Mouse (Mus musculus): ENCODE data around the gene Fam118b.

Fam118b gene

DNA sequence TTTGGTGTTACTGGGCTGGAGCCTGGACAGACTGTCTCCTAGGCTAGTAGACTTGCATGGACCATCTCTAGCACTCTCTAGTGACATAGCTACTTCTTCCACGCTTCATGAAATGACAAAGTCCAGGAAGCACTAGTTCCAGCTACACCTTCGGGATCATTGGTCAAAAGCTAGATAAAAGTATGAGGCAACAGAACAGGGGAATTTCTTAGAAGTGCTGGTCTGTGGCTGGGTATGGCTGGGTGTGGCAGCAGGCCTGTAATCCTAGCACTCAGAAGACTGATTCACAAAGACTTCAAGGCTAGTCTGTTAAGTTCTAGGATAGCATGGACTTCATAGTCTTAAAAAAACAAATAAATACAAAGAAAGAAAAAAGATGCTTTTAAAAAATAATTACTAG is 4.2 kb downstream of the Fam118b start:
- DNase-seq (ENCODE audit: low spot score) = no peak

DNA sequence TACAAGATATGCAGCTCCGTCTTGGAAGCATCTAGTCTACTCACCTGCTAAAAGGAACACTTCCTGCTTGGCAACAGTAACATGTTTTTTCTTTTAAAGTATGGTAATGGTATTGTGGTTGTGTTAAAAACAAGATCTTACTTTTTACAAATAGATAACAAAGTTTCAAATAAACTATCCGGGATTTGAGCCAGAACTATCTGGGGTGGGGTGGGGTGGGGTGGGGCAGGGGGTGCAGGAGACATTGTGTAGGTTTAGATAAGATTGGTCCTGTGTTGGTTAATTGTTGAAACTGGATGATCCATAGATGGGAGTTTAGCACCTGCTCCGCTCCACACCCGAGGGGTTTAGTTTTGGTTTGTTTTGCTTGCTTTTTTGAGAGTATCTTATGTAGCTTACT is 5.2 kb downstream of the Fam118b start:
- no peak for DNase-seq (ENCODE audit: low spot score)

DNA sequence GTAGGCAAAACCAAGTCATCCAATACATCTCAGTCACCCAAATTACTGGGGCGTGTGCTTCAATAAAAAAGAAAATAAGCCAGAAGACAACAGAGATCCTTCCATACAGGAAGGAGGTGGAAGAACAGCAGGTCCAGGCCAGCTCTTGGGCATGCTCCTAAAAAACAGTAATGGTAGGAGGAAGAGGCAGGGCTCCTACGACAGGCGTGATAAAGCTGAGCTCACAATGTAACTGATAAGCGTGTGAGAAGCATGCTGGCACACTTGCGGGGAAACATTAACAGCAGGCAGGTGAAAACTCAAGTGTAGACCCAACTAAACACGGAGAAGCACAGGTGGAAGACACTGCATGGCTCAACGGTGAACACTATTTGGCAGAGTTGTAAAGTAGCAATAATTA is 10.2 kb downstream of the Fam118b start:
- no peak for DNase-seq (ENCODE audit: low spot score)

DNA sequence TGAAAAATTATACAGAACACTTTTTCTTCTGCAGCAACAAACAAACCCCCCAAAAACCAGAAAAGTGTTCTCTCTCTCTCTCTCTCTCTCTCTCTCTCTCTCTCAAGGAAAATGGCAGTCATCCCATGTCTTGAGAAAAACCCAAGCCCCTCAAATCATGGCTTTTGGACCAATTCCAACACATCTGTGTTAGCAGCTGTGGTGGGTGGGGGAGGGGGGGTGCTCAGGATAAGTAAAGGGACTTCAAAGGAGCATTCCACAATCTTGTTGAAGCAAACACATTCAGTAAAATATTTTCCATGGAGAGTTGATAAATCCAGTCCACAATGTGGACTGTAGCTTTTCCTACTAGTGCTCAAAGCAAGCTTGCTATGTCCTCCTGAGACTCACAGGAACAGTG is 18.1 kb downstream of the Fam118b start:
- no peak for DNase-seq (ENCODE audit: low spot score)

DNA sequence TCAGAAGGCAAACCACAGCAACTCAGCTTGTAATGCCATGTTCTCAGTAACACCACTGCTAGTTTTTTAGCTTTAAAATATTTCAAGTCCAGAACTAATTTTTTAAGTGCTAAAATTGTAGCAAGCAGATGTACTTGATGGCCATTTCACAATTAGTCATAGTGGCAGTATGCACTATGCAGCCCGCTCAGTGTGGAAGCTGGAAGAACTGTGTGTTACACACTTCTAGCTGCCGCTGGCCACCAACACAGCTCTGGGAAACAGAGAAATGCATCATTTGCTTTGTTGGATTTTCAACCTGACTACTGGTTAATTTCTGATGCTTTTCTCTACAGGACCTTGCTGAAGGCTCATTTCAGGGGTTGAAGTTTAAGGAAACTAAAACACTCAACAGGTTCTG is 20.2 kb downstream of the Fam118b start:
- no peak for DNase-seq (ENCODE audit: low spot score)

DNA sequence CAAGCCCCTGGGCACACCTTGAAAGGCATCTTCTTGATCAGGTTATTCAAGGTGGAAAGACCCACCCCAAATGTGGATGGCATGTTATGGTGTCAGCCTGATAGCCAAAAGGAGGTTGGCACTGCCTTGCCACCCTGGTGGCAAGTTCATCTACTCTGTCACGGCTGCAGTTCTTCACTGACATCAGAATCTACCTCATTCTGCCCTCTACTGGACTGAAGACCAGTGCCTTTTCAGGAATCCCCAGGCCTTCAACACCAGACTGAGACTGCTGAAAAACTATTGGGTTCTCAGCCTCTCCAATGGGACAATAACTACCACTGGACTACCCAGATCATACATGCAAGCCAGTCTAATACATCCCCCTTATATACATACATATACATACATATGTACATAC is 27.9 kb downstream of the Fam118b start:
- DNase-seq (ENCODE audit: low spot score) = no peak

DNA sequence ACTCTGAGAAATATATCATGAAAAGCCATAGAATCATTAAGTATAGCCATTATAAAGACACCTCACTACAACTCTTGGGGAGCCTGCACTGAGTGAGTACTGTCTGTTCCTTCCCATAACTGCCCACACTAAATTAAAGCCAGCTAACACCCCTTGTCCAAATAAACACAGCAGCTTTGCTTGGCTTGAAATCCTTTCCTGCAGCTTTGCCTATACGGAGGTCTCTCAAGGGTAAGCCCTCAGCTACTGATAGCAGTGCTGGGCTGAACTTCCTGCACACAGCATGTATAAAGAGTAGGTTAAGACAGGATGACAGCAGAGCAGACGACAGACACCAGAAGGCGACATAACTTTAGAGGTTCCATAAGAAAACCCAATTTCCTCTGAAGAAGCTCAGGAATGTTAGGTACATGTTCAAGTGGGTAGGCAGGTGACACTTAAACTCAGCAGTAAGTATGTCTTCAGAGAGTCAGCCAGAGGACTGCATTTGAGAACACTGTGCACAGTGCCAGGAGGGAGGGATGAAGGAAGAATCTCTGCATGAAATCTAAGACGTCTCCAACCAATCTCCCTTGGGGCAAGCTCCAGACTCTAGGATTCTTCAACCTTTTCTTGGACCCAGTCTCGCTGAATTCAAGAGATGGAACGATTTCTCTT is 28.6 kb downstream of the Fam118b start:
- DNase-seq (ENCODE audit: low spot score) = no peak

DNA sequence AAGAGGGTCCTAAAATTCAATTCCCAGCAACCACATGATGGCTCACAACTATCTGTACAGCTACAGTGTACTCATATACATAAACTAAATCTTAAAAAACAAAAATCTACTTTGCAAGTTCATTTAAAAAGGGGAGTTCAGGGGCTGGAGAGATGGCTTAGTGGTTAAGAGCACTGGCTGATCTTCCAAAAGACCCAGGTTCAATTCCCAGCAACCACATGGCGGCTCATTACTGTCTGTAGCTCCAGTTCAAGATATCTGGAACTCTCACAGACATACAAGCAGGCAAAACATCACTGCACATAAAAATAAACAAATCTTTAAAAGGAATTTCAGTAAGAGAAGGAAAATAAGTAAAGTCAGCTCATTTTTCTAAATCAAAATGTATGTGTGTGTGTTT is 29.2 kb downstream of the Fam118b start:
- no peak for DNase-seq (ENCODE audit: low spot score)

DNA sequence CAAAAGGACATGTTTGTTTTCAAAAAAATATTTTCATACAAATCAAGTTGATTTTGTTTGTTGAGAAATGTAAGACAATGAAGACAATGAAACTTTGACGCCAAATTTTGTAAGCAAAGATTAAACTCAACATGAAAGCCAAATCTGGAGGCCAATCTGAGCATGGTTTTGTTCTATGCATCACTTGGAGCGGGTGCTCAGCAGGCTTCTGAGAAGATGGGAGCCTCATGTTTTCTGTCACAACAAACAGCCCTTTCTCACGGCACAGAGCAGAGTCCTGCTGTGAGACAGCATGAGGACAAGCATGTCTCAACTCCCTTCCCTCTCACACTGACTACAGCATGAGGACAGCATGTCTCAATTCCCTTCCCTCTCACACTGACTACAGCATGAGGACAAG is 31.6 kb downstream of the Fam118b start:
- DNase-seq (ENCODE audit: low spot score) = no peak

DNA sequence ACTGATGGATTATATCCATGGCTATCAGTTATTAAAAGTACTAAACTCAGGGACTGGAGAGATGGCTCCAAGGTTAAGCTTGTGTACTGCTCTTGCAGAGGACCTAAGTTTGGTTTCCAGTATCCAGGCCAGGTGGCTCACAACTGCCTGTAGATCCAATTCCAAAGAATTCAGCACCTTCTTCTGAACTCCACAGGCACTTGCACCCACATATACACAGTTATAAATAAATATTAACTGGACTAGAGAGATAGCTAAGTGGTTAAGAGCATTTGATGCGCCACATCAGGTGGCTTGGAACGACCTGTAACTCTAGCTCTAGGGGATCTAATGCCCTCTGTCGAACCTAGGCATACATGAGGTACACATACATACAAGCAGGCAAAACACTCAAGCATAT is 38.9 kb downstream of the Fam118b start:
- no peak for DNase-seq (ENCODE audit: low spot score)

DNA sequence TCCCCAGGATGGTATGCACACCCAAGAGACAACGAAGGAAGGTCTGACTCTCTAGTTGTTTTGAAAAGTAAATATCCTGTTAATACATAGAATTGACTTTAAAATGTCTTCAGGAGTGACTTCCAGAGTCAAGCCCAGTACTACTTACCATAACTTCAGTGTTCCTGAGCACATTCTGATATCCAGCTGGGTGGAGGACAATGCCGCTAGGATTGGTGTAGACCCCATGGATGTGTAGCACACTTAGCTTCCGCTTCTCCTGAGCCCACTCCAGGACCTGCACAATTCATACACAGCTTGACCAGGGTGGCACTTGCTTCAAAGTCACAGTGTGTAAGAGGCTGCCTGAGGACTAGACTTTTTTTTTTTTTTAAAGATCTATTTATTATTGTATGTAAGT is 44.1 kb downstream of the Fam118b start:
- no peak for DNase-seq (ENCODE audit: low spot score)

DNA sequence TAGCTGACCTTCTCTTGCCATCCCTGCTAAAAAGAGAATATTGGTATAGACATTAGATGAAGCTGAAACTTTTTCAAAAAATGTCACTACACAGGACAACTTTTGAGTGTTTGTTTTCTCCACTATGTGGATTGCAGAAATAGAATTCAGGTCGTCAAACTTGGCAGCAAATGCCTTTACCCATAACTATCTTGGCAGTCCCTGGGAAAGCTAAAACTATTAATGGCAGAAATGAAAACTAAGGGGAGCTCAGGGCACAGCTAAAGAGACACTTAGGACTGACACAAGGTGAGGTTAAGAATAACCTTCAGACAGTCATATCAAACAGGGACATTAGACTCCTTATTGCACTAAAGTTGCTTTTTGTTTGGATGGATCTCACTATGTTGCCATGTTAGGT is 49.6 kb downstream of the Fam118b start:
- DNase-seq (ENCODE audit: low spot score) = no peak

DNA sequence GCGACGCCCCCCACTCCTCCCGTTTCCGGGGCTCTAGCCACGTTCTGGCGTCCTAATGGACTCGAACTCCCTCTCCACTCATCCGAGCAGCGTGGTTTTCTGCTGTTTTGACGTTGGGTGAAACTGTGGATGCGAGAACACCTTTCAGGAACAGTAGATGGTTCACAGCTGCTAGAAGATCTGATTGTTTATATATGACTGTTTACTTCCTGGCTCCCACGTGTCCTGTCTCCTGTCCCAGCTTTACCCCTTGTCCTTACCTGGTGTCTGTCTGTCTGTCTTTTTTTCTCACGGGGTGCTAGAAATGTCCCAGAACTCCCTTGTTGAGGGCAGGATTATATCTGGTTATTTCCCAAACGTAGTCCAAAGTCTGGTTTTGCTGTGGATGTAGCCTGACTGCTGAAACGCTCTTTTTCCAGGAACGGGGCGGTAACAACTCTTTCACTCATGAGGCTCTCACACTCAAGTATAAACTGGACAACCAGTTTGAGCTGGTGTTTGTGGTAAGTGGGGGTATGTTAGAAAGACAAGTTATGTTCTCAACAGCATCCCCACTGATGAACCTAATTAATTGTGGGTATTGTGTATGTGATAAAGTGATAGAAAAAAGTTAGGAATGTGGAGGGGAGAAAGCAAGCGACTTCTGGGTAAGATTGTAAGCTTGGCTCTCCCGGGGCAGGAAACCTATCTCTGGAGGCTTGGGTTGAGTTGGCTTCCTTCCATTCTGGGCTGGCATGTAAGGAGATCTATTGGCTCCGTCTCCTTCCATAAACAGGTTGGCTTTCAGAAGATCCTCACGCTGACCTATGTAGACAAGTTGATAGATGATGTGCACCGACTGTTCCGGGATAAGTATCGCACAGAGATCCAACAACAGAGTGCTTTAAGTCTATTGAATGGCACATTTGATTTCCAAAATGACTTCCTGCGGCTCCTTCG is 55.8 kb downstream of the Fam118b start:
- peak; percentile 22 for DNase-seq (ENCODE audit: low spot score)

DNA sequence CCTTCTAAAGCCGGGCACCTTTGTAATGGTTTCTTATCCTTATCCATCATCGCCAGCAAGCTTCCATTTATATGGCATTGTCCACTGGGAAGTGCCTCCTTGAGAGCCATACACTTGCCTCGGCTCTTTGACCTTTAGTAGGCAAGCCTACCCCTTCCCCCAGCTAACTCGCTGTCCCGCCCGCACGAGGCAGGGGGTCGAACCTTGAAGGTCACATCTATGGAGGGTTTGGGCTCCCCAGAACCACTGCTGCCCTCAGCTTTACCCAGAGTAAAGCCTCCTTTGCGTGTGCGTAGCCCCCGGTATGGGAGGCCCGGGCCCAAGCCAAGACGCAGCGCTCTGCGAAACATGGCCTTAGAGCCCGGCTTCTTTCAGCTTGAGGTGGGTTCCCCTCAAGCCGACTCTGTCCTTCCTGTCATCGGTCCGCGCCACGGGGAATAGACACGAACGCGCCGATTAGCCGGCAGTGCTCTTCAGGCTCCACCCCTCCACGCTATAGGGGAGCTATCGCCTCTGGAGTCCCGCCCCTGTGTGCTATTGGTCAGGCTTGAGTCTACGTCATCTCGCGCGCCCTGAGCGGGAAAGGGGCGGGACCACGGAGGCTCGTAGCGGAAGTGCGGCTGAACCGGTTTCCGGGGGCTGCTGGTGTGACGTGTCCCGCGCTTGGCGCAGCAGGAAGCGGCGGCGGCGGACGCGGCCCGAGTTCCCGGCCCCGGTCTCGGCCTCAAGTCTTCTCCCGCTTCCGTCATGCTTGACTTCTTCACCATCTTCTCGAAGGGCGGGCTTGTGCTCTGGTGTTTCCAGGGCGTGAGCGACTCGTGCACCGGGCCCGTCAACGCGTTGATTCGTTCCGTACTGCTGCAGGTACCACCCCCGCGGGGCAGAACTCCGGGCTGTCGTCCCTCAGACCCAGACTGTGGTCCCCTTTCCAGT is 56.8 kb downstream of the Fam118b start, which contains the start of gene Foxred1:
Gene Foxred1, minus strand, starts transcription at position 514 of the 933 bp plus-strand sequence.
- DNase-seq (ENCODE audit: low spot score) = peak; percentile 99

DNA sequence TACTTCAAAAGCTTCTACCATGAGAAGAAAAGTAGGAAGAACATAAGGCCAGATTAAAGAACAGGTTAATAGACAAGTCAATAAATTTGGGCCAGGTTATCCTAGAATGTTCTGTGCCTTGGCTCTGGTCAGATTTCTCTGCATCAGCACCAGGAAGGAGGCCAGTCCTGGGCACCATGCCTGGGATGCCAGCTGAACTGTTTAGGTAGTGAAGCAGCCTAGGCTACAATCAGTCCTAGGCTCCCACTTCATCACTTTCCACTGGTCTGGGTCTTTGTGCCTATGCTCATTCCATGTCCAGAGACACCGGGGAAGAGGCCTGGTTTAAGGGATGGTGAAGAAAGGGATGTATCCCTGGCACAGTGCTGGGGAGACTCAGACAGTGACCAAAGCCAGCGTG is 63.2 kb downstream of the Fam118b start:
- no peak for DNase-seq (ENCODE audit: low spot score)

DNA sequence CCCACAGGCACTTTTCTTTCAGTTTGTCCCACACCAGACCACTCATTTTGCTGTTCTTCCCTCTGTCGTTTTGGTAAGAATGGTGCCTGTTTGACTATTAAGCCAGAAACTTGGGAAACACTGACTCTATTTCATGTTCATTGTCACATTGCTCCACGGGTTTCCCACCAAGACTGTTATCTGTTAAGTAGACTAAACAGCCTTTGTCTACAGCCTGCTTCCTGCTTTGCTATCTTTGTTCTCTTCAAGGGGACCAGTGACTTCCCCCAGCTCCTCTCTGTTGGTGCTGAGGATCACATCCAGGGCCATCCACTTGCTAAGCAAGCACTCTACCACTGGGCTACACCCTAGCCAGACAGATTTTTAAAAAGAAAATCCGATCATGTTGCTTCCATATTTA is 64.1 kb downstream of the Fam118b start:
- no peak for DNase-seq (ENCODE audit: low spot score)

DNA sequence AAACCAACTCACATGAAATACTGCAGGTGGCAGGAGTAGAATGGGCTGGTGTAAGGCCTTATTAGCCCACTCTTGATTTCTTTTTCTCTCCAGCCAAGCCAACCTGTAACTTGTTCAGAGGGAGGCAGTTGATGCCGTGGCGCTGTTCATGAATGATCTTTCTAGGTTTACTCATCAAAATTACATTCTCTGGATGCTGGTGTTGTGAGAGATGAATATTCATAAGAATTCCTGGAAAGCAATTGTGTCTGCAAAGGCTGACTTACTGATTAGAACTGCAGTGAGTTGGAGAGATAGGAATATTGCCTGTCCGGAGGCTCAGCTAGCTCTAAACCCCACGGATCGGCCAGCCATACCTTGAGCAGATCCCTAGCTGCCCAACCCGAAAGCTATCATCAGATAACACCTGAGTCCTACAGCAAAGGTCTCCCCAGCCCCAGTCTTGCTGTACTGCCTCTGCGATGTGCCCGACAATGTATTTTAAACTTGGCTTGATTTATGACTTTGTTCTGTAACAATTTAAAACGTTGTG is 67.0 kb downstream of the Fam118b start:
- no peak for DNase-seq (ENCODE audit: low spot score)

DNA sequence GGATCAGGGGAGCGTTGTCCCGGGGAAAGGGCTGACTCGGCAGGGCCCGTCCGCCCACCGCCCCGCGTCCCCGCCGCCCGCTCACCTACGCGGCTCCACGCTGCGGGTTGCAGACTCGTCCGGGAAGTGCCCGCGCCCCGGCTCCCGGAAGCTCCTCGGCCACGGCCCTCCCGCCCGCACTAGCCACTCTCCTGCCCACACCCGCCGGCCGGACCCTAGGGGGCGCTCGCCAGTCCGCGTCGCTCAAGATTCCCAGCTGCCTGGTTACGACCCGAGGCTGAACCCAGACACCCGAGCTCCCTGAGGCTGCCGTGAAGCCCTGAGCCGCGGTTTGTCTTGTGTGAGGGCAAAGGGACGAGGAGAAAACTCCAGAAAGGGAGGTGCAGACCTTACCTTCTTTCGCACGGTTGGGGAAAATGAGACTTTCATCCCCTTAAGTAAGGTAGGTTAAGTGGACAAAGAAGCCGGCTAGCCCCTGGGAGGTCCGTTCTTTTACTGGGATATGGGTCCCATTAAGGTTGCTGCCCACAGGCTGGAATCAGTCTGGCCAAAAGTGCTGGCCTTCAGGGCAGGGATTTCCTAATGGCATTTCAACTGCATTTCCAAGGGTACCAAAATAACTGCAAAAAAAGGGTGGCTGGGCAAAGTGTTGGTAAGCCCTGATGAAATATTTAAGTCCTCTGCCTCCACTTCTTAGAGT is 67.7 kb downstream of the Fam118b start, which contains the start of the genes Srpr and Tirap:
Gene Srpr, plus strand, starts transcription at position 404 of the 700 bp plus-strand sequence.
Gene Tirap, minus strand, starts transcription at position 520 of the 700 bp plus-strand sequence.
- DNase-seq (ENCODE audit: low spot score) = peak; percentile 85

DNA sequence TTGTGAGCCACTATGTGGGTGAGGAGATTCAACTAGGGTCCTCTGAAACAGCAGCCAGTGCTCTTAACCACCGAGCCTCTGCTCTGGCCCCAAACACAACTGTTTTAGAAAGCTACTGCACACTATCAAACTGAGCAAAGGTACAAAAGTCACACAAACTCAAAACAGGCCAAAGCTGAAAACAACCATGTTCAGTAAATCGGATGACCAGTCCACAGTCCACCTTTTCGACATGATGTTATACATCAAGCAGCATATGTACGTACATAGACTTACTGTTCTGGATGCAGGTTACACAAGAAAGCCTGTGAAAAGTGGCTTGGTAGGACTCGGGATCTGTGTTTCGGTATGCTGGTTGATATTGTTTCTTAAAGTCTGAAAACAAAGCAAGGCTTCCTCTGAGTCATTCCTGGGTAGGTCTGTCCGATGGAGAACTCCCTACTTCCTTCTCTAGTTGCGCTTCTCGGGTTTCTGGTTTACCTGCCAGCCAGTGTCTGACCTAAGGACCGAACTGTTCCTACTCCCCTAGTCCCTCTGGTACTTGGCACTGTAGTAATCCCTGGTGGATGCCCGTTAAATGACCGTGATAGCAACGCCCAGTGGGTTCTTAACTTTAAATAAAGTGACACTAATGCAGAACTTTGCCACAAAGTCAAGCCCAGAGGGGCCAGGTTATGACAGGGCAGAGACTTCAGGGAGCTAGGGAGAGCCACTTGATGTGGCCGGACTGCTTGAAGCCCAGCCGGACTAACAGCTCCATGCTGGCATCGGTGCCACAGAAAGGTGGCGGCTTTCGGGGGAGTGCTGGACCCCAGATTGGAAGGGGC is 68.4 kb downstream of the Fam118b start:
- no peak for DNase-seq (ENCODE audit: low spot score)

DNA sequence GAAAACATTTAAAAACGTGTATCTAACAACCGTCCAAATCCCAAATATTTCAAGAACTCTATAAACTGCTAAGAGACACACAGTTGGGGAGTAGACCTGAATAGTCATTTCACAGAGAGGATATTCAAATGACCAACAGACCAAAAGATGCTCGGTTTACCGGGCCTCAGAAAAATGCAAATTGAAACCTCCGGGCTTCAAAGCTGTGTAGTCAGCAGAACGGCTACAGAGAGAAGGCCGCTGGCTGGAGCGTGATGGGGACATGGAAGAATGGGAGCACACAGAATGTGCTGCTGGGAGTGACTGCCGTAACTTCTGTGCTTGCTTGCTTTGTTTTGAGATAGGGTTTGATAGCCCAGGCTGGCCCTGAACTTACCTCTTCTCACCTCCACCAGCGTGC is 69.3 kb downstream of the Fam118b start:
- no peak for DNase-seq (ENCODE audit: low spot score)

Measured in adipocyte (in vitro differentiated cells).